Mouse (Mus musculus) CH12.LX (cell line): ENCODE data around the gene Kirrel3.

Experiments used
- CTCF ChIP-seq, 2 experiments: IDR thresholded peaks in 1 of 2; conservative IDR thresholded peaks in 1 of 2; 2 replicates each; pipeline ENCODE4 v1.5.1; 2011 to 2012; ENCODE audit warnings: low read depth in 2 of 2, low read length in 2 of 2, improper control_type of control experiment in 1 of 2, inconsistent platforms in 1 of 2, mild to moderate bottlenecking in 1 of 2, moderate library complexity in 1 of 2
- EP300 ChIP-seq: IDR thresholded peaks from 2 replicates; pipeline ENCODE4 v1.6.1; 2011; ENCODE audit warnings: low read length, improper control_type of control experiment
- POLR2A ChIP-seq: IDR thresholded peaks from 2 replicates; pipeline ENCODE4 v1.6.1; 2011; ENCODE audit warnings: low read depth, mild to moderate bottlenecking, improper control_type of control experiment, low read length
- TBP ChIP-seq: conservative IDR thresholded peaks from 2 replicates; pipeline ENCODE4 v1.6.1; 2011; ENCODE audit warnings: low read depth, low read length, improper control_type of control experiment
- ZNF384 ChIP-seq: IDR thresholded peaks from 2 replicates; pipeline ENCODE4 v1.6.1; 2012; ENCODE audit warnings: low read depth, low read length, improper control_type of control experiment, inconsistent platforms

DNA sequence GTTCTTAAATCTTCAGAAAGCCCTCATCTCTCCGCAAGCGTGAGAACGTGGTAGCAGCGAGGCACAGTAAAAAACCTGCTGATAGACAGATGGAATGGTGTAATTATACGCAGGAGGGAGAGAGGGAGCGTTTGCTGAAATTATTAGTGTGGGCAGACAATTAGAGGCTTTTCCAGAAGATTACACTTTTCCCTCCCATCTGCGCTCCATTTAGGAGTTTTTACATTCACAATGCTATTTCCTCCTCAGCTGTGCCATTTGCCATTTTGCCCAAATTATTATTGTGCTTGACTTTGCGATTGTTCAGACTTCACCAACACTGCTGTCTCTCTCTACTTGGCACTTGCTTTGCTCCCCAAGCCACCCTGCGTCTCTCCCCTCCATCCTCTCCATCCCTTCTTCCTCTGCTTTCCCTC lies 286.3 kb downstream of the Kirrel3 start:
- TF ChIP-seq TBP (no peak), CTCF (conservative IDR thresholded peaks at IDR 0.05 in 1 of 2, IDR thresholded peaks at IDR 0.05 in 1 of 2; ENCODE audit: low read depth in 2 of 2, low read length in 2 of 2) (no peak), ZNF384 (no peak), POLR2A (no peak), EP300 (no peak)
